Mouse (Mus musculus) bone marrow, adult 2 months (tissue): Measurements from ENCODE around the gene Met. TPM values are rescaled to one million over a fixed set of nuclear protein-coding genes. Genes with fewer than 3 reads are reported as not detected.

Experiments
- H3K27ac ChIP-seq: fragments of 200-500 bp; 2 replicates; pipeline ENCODE4 v1.5.1; 2012; ENCODE audit warnings: low read depth, mild to moderate bottlenecking, control low read depth, inconsistent platforms, low read length; ENCODE audit not compliant: control insufficient read depth, poor library complexity, insufficient read depth
- H3K4me1 ChIP-seq: fragments of 200-500 bp; 2 replicates; pipeline ENCODE4 v1.6.1; 2011; ENCODE audit warnings: low read length; ENCODE audit not compliant: control insufficient read depth, insufficient read depth
- H3K4me3 ChIP-seq: fragments of 200-500 bp; replicated peaks from 2 replicates; pipeline ENCODE3; 2011; ENCODE audit warnings: mild to moderate bottlenecking, low read depth, low read length, control low read depth; ENCODE audit not compliant: control insufficient read depth
- CTCF ChIP-seq: fragments of 200-500 bp; IDR thresholded peaks from 2 replicates; pipeline ENCODE4 v1.5.1; 2011; ENCODE audit warnings: low read length, control low read depth; ENCODE audit not compliant: control insufficient read depth, insufficient read depth
- POLR2A ChIP-seq: fragments of 200-500 bp; IDR thresholded peaks from 2 replicates; pipeline ENCODE4 v1.6.1; 2011; ENCODE audit warnings: low read depth, mild to moderate bottlenecking, control low read depth, low read length, borderline replicate concordance; ENCODE audit not compliant: control insufficient read depth
- WGBS: fragments of 180-500 bp; shearing (Covaris S2); methylation state at CpG from one replicate; pipeline ENCODE4 v1.1.7; 2018; 5-methylcytosine and 5-hydroxymethylcytosine counted together
- polyA plus RNA-seq: library from polyadenylated mRNA; stranded (reverse); fragments of >200 nt; gene quantifications from 2 replicates; pipeline ENCODE4 v1.2.4, GENCODE M21; 2011; ENCODE audit warnings: low replicate concordance; ENCODE audit not compliant: missing spikeins, insufficient read depth, insufficient read length

The Met gene
- polyA plus RNA-seq, 1 experiment = 5.3 TPM

GRCm38 (mm10) chr6:17562472-17563088 lies 99.0 kb downstream of the Met start:
- Histone ChIP-seq H3K4me1 (no peaks in the 10 kb centered on the region), H3K4me3 (no peak overlapping the region), H3K27ac (no peak overlapping the region)
- no peak for TF ChIP-seq CTCF
- 76% methylated on average over 10 of the region's 10 CpGs for WGBS

GRCm38 (mm10) chr6:17568702-17569352 lies 105.2 kb downstream of the Met start:
- Histone ChIP-seq H3K4me3 (no peak overlapping the region), H3K4me1 (no peaks in the 10 kb centered on the region), H3K27ac (no peak overlapping the region)
- 86% methylated on average over 11 of the region's 11 CpGs for WGBS
- TF ChIP-seq POLR2A = no peak
- TF ChIP-seq CTCF = no peak

- no peak for TF ChIP-seq CTCF
- no peak for TF ChIP-seq POLR2A
- 67% methylated on average over 5 of the region's 5 CpGs for WGBS
- H3K4me3 ChIP-seq = no peak overlapping the region
These were observed 109.6 kb downstream of the Met start for GRCm38 (mm10) chr6:17573227-17573626.

GRCm38 (mm10) chr6:17573732-17574131 lies 110.1 kb downstream of the Met start:
- H3K4me1 ChIP-seq = no peaks in the 10 kb centered on the region; the same call in 1 of the 2 replicates
- 92% methylated on average over 2 of the region's 2 CpGs for WGBS
- no peak overlapping the region for H3K4me3 ChIP-seq
- TF ChIP-seq POLR2A = no peak
- TF ChIP-seq CTCF = no peak
- no peak overlapping the region for H3K27ac ChIP-seq

More at GRCm38 (mm10) chr6:17573227-17573626, 109.6 kb downstream of the Met start:
- no peaks in the 10 kb centered on the region; the same call in 1 of the 2 replicates for H3K4me1 ChIP-seq
- no peak overlapping the region for H3K27ac ChIP-seq

- Histone ChIP-seq H3K27ac (no peak overlapping the region), H3K4me3 (no peak overlapping the region), H3K4me1 (no peaks in the 10 kb centered on the region; the same call in 1 of the 2 replicates)
- 47% methylated on average over 3 of the region's 3 CpGs for WGBS
- no peak for TF ChIP-seq POLR2A
- no peak for TF ChIP-seq CTCF
These were observed 114.6 kb downstream of the Met start for GRCm38 (mm10) chr6:17578092-17578760.

- TF ChIP-seq CTCF (no peak), POLR2A (no peak)
- no peak overlapping the region for H3K4me3 ChIP-seq
- 82% methylated on average over 3 of the region's 3 CpGs for WGBS
- H3K27ac ChIP-seq = no peak overlapping the region
- H3K4me1 ChIP-seq = no peaks in the 10 kb centered on the region; the same call in 1 of the 2 replicates
These were observed 116.7 kb downstream of the Met start for GRCm38 (mm10) chr6:17580349-17580748.

GRCm38 (mm10) chr6:17583982-17584381 lies 120.4 kb downstream of the Met start:
- WGBS = 25% methylated on average over 13 of the region's 13 CpGs
- TF ChIP-seq CTCF = no peak
- no peak for TF ChIP-seq POLR2A
- Histone ChIP-seq H3K4me1 (no peaks in the 10 kb centered on the region), H3K27ac (no peak overlapping the region), H3K4me3 (no peak overlapping the region)
